Mouse (Mus musculus) right cerebral cortex, adult 18-20 months (tissue): Measurements from ENCODE around the gene Rnf214.
"Not testable (repeated sequence)": the region's sequence is repeated elsewhere in the genome, so short reads cannot be mapped to it uniquely, and the experiment has no call there.

ENCODE experiments used
- DNase-seq: peaks from one replicate; pipeline ENCODE4 v3.0.0; 2022; ENCODE audit warnings: mixed read lengths

Gene Rnf214

GRCm38 (mm10) chr9:45849528-45850408 is 56.9 kb downstream of the Rnf214 start:
- peak; percentile 85 for DNase-seq

- DNase-seq, result no peak
These were observed 59.7 kb downstream of the Rnf214 start for GRCm38 (mm10) chr9:45846891-45847460.

GRCm38 (mm10) chr9:45846176-45846575 is 60.5 kb downstream of the Rnf214 start:
- not testable (repeated sequence) for DNase-seq

- no peak for DNase-seq
These were observed 61.2 kb downstream of the Rnf214 start for GRCm38 (mm10) chr9:45845541-45845940.

- no peak for DNase-seq
These were observed 62.9 kb downstream of the Rnf214 start for GRCm38 (mm10) chr9:45843780-45844179.

- no peak for DNase-seq
These were observed 63.7 kb downstream of the Rnf214 start for GRCm38 (mm10) chr9:45843007-45843406.

GRCm38 (mm10) chr9:45841458-45841857 is 65.3 kb downstream of the Rnf214 start:
- no peak for DNase-seq

GRCm38 (mm10) chr9:45840331-45840730 is 66.4 kb downstream of the Rnf214 start:
- no peak for DNase-seq

- no peak for DNase-seq
These were observed 66.8 kb downstream of the Rnf214 start for GRCm38 (mm10) chr9:45839982-45840300.

GRCm38 (mm10) chr9:45839139-45839981 is 67.4 kb downstream of the Rnf214 start:
- DNase-seq, result no peak

- peak; percentile 91 for DNase-seq
These were observed 68.1 kb downstream of the Rnf214 start, which contains the start of gene Bace1 for GRCm38 (mm10) chr9:45838434-45839138. Gene Bace1, plus strand, starts transcription at chr9:45838580.

GRCm38 (mm10) chr9:45838069-45838433 is 68.7 kb downstream of the Rnf214 start:
- no peak for DNase-seq

GRCm38 (mm10) chr9:45833461-45833860 is 73.2 kb downstream of the Rnf214 start:
- DNase-seq, result no peak

GRCm38 (mm10) chr9:45832898-45833297 is 73.8 kb downstream of the Rnf214 start:
- no peak for DNase-seq

GRCm38 (mm10) chr9:45829107-45829506 is 77.6 kb downstream of the Rnf214 start:
- DNase-seq, result peak; percentile 68

- DNase-seq, result peak; percentile 92
These were observed 78.3 kb downstream of the Rnf214 start, which contains the start of gene Cep164 for GRCm38 (mm10) chr9:45828291-45828963. Gene Cep164, minus strand, starts transcription at chr9:45828691.

GRCm38 (mm10) chr9:45827663-45828290 is 78.9 kb downstream of the Rnf214 start:
- no peak for DNase-seq

GRCm38 (mm10) chr9:45818406-45819011 is 88.2 kb downstream of the Rnf214 start:
- no peak for DNase-seq

GRCm38 (mm10) chr9:45815525-45815924 is 91.2 kb downstream of the Rnf214 start:
- no peak for DNase-seq

GRCm38 (mm10) chr9:45815113-45815512 is 91.6 kb downstream of the Rnf214 start:
- DNase-seq, result peak; percentile 65
